Mouse (Mus musculus): ENCODE measurements at regions not wholly inside any gene's neighbourhood (a gene's known extent, or its start where the extent isn't known, plus 50 kb on each side); places are given as distances from the start of the nearest gene placed in this dataset.

- peak; percentile 55 to 58 for DNase-seq
Measured at GRCm38 (mm10) chr12:12621506-12621905, 320.2 kb downstream of the Mycn start.

GRCm38 (mm10) chr12:12620316-12620715, 321.4 kb downstream of the Mycn start:
- DNase-seq, result peak; percentile 69 to 72

GRCm38 (mm10) chr12:12619431-12619830, 322.3 kb downstream of the Mycn start:
- DNase-seq, result no peak

- peak; percentile 65 to 76 for DNase-seq
Measured at GRCm38 (mm10) chr12:12612520-12612919, 329.2 kb downstream of the Mycn start.

GRCm38 (mm10) chr12:12610861-12611260, 330.9 kb downstream of the Mycn start:
- peak; percentile 74 to 89 for DNase-seq

- DNase-seq, result no peak
Measured at GRCm38 (mm10) chr12:12607995-12608394, 333.7 kb downstream of the Mycn start.

GRCm38 (mm10) chr12:12606911-12607310, 334.8 kb downstream of the Mycn start:
- no peak for DNase-seq

- DNase-seq, result no peak
Measured at GRCm38 (mm10) chr12:12605495-12605894, 336.2 kb downstream of the Mycn start.

GRCm38 (mm10) chr12:12601362-12601761, 339.4 kb downstream of the Fam49a start:
- no peak for DNase-seq

- DNase-seq, result no peak
Measured at GRCm38 (mm10) chr12:12595399-12595798, 333.5 kb downstream of the Fam49a start.

- DNase-seq, result no peak
Measured at GRCm38 (mm10) chr12:12594567-12594966, 332.6 kb downstream of the Fam49a start.

- no peak for DNase-seq
Measured at GRCm38 (mm10) chr12:12593343-12593742, 331.4 kb downstream of the Fam49a start.

GRCm38 (mm10) chr12:12590753-12591291, 328.9 kb downstream of the Fam49a start:
- DNase-seq, result no peak

GRCm38 (mm10) chr12:12588771-12589370, 326.9 kb downstream of the Fam49a start:
- peak; percentile 51 to 55 for DNase-seq

- DNase-seq, result no peak
Measured at GRCm38 (mm10) chr12:12586436-12586835, 324.5 kb downstream of the Fam49a start.

- DNase-seq, result no peak
Measured at GRCm38 (mm10) chr12:12581271-12582186, 319.6 kb downstream of the Fam49a start.

- DNase-seq, result no peak
Measured at GRCm38 (mm10) chr12:12580763-12581178, 318.8 kb downstream of the Fam49a start.

GRCm38 (mm10) chr12:12578278-12578677, 316.3 kb downstream of the Fam49a start:
- DNase-seq, result no peak

GRCm38 (mm10) chr12:12570563-12571251, 308.8 kb downstream of the Fam49a start:
- no peak for DNase-seq

- no peak for DNase-seq
Measured at GRCm38 (mm10) chr12:12567734-12568104, 305.8 kb downstream of the Fam49a start.

- DNase-seq, result peak; percentile 52 to 57
Measured at GRCm38 (mm10) chr12:12567058-12567733, 305.3 kb downstream of the Fam49a start.

- DNase-seq, result no peak
Measured at GRCm38 (mm10) chr12:12562267-12562666, 300.3 kb downstream of the Fam49a start.

GRCm38 (mm10) chr12:12551818-12552217, 289.9 kb downstream of the Fam49a start:
- no peak for DNase-seq

All from cerebellum, postnatal 10 days (tissue).